Mouse (Mus musculus): Measurements from ENCODE around the gene Msh3. TPM values are rescaled to one million over a fixed set of nuclear protein-coding genes. Genes with fewer than 3 reads are reported as not detected.

Msh3 gene
- 51.6 TPM for polyA plus RNA-seq (2014; fragmentation: Illumina TruSeq; extraction: RNeasy Lipid Tissue Mini Kit (QIAGEN cat#74804))

DNA sequence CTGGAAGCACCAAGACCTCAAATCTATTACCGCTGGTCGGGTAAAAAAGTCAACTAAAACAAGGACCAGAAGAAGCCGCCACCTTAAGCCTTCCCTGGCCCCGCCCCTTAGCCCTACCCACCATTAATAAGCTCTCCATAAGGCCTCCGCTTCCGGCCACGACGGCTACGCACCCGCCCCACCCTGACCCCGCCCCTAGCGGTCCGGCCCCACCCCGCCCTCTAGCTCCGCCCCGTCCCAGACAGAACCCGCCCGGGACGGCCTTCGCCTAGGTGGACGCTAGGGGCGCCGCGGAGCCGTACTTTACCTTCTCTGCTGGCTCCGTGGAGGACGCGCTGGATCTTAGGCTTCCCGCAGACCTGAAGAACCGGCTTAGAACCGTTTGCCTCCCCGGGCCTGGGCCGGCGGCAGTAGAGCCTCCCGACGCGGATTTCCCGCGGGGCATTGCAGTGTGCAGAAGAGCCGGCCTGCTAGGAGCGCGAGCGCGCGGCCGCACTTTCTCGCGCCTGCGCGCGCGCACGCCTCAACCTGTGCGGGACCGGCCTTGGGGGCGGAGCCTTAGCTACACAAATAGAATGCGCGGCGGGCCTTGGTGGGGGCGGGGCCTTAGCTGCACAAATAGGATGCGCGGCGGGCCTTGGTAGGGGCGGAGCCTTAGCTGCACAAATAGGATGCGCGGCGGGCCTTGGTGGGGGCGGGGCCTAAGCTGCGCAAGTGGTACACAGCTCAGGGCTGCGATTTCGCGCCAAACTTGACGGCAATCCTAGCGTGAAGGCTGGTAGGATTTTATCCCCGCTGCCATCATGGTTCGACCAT lies at the start of gene Msh3, which contains the start of gene Dhfr:
TSS of gene Msh3 (minus strand) at position 548 of the 816 bp plus-strand sequence.
TSS of gene Dhfr (plus strand) at position 271 of the 816 bp plus-strand sequence.

DNA sequence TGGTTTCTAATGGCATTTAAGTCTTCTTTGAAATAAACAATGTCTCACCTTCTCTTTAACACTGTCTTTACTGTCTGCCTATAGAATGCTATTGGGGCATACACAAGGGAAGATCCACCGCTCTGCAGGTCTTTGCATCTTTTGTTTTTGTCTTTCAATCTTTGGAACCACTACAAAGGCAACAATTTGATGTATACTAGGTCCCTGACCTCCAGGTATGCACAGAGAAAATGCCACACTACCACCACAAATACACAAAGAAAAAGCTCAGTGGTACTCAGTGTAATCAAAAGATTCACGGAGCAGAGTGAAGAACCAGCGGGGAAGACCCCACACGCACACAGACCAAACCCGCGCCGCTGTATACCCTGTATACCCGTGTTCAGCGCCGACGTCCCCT lies 49.1 kb downstream of the Msh3 start, which contains the start of gene Gm20379:
TSS of gene Gm20379 (plus strand) at position 301 of the 400 bp plus-strand sequence.

Other genes with a start within 250 kb of the Msh3 start
- gene Rasgrf2, start 223.3 kb downstream of the Msh3 start, polyA plus RNA-seq (2014; fragmentation: Illumina TruSeq; extraction: RNeasy Lipid Tissue Mini Kit (QIAGEN cat#74804)) = 3.0 TPM
- gene Gm20379, start 49.0 kb downstream of the Msh3 start, polyA plus RNA-seq (2014; fragmentation: Illumina TruSeq; extraction: RNeasy Lipid Tissue Mini Kit (QIAGEN cat#74804)) = not detected
- gene Dhfr, start 277 bp downstream of the Msh3 start, polyA plus RNA-seq (2014; fragmentation: Illumina TruSeq; extraction: RNeasy Lipid Tissue Mini Kit (QIAGEN cat#74804)) = 24.2 TPM
- 0.20 TPM for gene Ankrd34b, start 70.9 kb upstream of the Msh3 start, polyA plus RNA-seq (2014; fragmentation: Illumina TruSeq; extraction: RNeasy Lipid Tissue Mini Kit (QIAGEN cat#74804))
- gene Fam151b, start 129.0 kb upstream of the Msh3 start, polyA plus RNA-seq (2014; fragmentation: Illumina TruSeq; extraction: RNeasy Lipid Tissue Mini Kit (QIAGEN cat#74804)) = 11.4 TPM
- gene Zfyve16, start 175.9 kb upstream of the Msh3 start, polyA plus RNA-seq (2014; fragmentation: Illumina TruSeq; extraction: RNeasy Lipid Tissue Mini Kit (QIAGEN cat#74804)) = 53.3 TPM
- gene Spz1, start 221.2 kb upstream of the Msh3 start, polyA plus RNA-seq (2014; fragmentation: Illumina TruSeq; extraction: RNeasy Lipid Tissue Mini Kit (QIAGEN cat#74804)) = not detected